8 mouse cellular contexts compared by ENCODE assay signal in genomic region chrX:48409611-48410387, GRCm38 (mm10). TPM values are rescaled to one million over a fixed set of nuclear protein-coding genes. Genes with fewer than 3 reads are reported as not detected.
DNase-seq lines count a peak whose midpoint lies in the region; ATAC-seq and TF ChIP-seq lines count a peak whose summit lies in the region.

No protein-coding gene starts in this region.

- no peaks in the 10 kb centered on the region for H3K36me3 ChIP-seq in ES-Bruce4 (ENCODE audit: control insufficient read depth, insufficient read depth, low read length, poor library complexity, severe bottlenecking)
- H3K36me3 ChIP-seq in forebrain, embryonic 15.5 days, result no peaks in the 10 kb centered on the region
- H3K36me3 ChIP-seq in liver, postnatal 0 days (replicated peaks; ENCODE audit: insufficient read depth, low read length), result no peaks in the 10 kb centered on the region
- H3K36me3 ChIP-seq in neural tube, embryonic 13.5 days, result peaks cover 8% of the 10 kb centered on the region; the same call in 1 of the 2 replicates

- peak overlapping the region; percentile 51 for H3K4me2 ChIP-seq in forebrain, embryonic 15.5 days (replicated peaks)
- peak overlapping the region; percentile 73 for H3K4me2 ChIP-seq in liver, postnatal 0 days (ENCODE audit: low read depth, low read length)
- peak overlapping the region; percentile 52 for H3K4me2 ChIP-seq in neural tube, embryonic 13.5 days

- H3K9ac ChIP-seq in ES-Bruce4 (ENCODE audit: low read depth, poor library complexity, severe bottlenecking), result 0 out of 2 replicates have a peak overlapping the region, but pooled peaks have one; percentile 30
- no peak overlapping the region for H3K9ac ChIP-seq in forebrain, embryonic 15.5 days (replicated peaks)
- H3K9ac ChIP-seq in liver, postnatal 0 days (replicated peaks), result 0 out of 2 replicates have a peak overlapping the region, but pooled peaks have one; percentile 44
- H3K9ac ChIP-seq in neural tube, embryonic 13.5 days, result no peak overlapping the region

- H3K9me3 ChIP-seq in ES-Bruce4 (replicated peaks; ENCODE audit: control insufficient read depth, insufficient read depth, low read length, poor library complexity, severe bottlenecking), result no peaks in the 10 kb centered on the region
- H3K9me3 ChIP-seq in forebrain, embryonic 15.5 days, result no peaks in the 10 kb centered on the region
- H3K9me3 ChIP-seq in liver, postnatal 0 days (ENCODE audit: low read length), result no peaks in the 10 kb centered on the region
- no peaks in the 10 kb centered on the region for H3K9me3 ChIP-seq in neural tube, embryonic 13.5 days

- TF ChIP-seq CTCF in ES-Bruce4 (IDR thresholded peaks at IDR 0.05; ENCODE audit: low read depth, low read length), result peak; percentile 56
- TF ChIP-seq CTCF in liver, postnatal 0 days (IDR thresholded peaks at IDR 0.05; ENCODE audit: low read depth), result peak; percentile 92

- DNase-seq in cerebellum, adult 11 months, result peak; percentile 83
- peak; percentile 69 for DNase-seq in heart, postnatal 25 days (ENCODE audit: low spot score)
- peak; percentile 80 for DNase-seq in layer of hippocampus, adult 11-12 months (ENCODE audit: low spot score)
- DNase-seq in liver, postnatal 0 days, result peak; percentile 90
- peak; percentile 22 for DNase-seq in telencephalon, adult 2 months (ENCODE audit: low read depth, low spot score)

- intact Hi-C loops in heart, postnatal 25 days (cut with DNase I), result loop anchor here (2.0 to 5.0 kb wide), 3 partner anchors 62 to 417 kb away; no protein-coding TSS in a partner anchor

- no peak for TF ChIP-seq POLR2A in ES-Bruce4 (IDR thresholded peaks at IDR 0.05; ENCODE audit: insufficient read depth, low read length)

- no peak for TF ChIP-seq EP300 in ES-Bruce4 (IDR thresholded peaks at IDR 0.05; ENCODE audit: insufficient read depth, low read depth, low read length)
- TF ChIP-seq EP300 in liver, postnatal 0 days (IDR thresholded peaks at IDR 0.05; ENCODE audit: low read depth), result no peak

- peak; percentile 89 for ATAC-seq in forebrain, embryonic 15.5 days (replicated peaks)
- ATAC-seq in liver, postnatal 0 days, result peak; percentile 94
- peak; percentile 93 for ATAC-seq in neural tube, embryonic 13.5 days (ENCODE audit: low read depth)

- H3K4me3 ChIP-seq in ES-Bruce4 (ENCODE audit: low read depth, low read length), result peak overlapping the region; percentile 74
- H3K4me3 ChIP-seq in forebrain, embryonic 15.5 days, result peak overlapping the region; percentile 50
- H3K4me3 ChIP-seq in liver, postnatal 0 days (ENCODE audit: low read depth, low read length), result peak overlapping the region; percentile 56
- peak overlapping the region; percentile 41 for H3K4me3 ChIP-seq in neural tube, embryonic 13.5 days

- no peak overlapping the region for H3K27ac ChIP-seq in ES-Bruce4 (ENCODE audit: insufficient read depth, low read length)
- H3K27ac ChIP-seq in forebrain, embryonic 15.5 days (replicated peaks), result no peak overlapping the region
- no peak overlapping the region for H3K27ac ChIP-seq in liver, postnatal 0 days (ENCODE audit: low read depth)
- no peak overlapping the region for H3K27ac ChIP-seq in neural tube, embryonic 13.5 days (replicated peaks)

- no peaks in the 10 kb centered on the region for H3K4me1 ChIP-seq in ES-Bruce4 (ENCODE audit: control insufficient read depth, insufficient read depth, low read length)
- 0 out of 2 replicates have a peak, but pooled peaks cover 4% of the 10 kb centered on the region for H3K4me1 ChIP-seq in forebrain, embryonic 15.5 days
- H3K4me1 ChIP-seq in liver, postnatal 0 days (ENCODE audit: insufficient read depth), result no peaks in the 10 kb centered on the region
- no peaks in the 10 kb centered on the region for H3K4me1 ChIP-seq in neural tube, embryonic 13.5 days (replicated peaks)

- H3K27me3 ChIP-seq in ES-Bruce4 (ENCODE audit: control insufficient read depth, insufficient read depth, low read length, poor library complexity, severe bottlenecking), result no peaks in the 10 kb centered on the region
- no peaks in the 10 kb centered on the region for H3K27me3 ChIP-seq in forebrain, embryonic 15.5 days
- H3K27me3 ChIP-seq in liver, postnatal 0 days (ENCODE audit: insufficient read depth, low read length), result no peaks in the 10 kb centered on the region
- H3K27me3 ChIP-seq in neural tube, embryonic 13.5 days, result no peaks in the 10 kb centered on the region

- whole genome bisulfite sequencing in forebrain, embryonic 15.5 days, result 15% methylated on average over 36 of the region's 36 CpGs
- WGBS in liver, postnatal 0 days (ENCODE audit: insufficient replicate concordance), result 16% methylated on average over 32 of the region's 36 CpGs
- 14% methylated on average over 36 of the region's 36 CpGs for WGBS in neural tube, embryonic 13.5 days

RNA-seq across cellular contexts. Expression of gene Elf4, which starts 53.1 kb away (rescaled TPM):
- polyA plus RNA-seq in ES-Bruce4 (2011; ENCODE audit: insufficient read depth, insufficient read length, low read depth, missing spikeins), result 5.6 and 6.1 TPM in 2 replicates
- 0.38 and 0.41 TPM in 2 replicates for polyA plus RNA-seq in forebrain, embryonic 15.5 days (2015; fragmentation: Nextera tagmentation; extraction: Ambion mirVana)
- 1 to 10 TPM; 6.0 to 6.4 TPM for total RNA-seq in heart, postnatal 25 days (2021)
- 1.3 and 1.5 TPM in 2 replicates for polyA plus RNA-seq in liver, postnatal 0 days (2015; fragmentation: Nextera tagmentation; extraction: Ambion mirVana)
- polyA plus RNA-seq in neural tube, embryonic 13.5 days (2015; fragmentation: Nextera tagmentation; extraction: Ambion mirVana), result 0.85 and 0.92 TPM in 2 replicates

Comparison
In these comparisons a context has a peak if more than half of its experiments do, and no peak if none do; other contexts are left out.
1. H3K9ac ChIP-seq: peak in ES-Bruce4 (single experiment) and liver, postnatal 0 days (single experiment); none in forebrain, embryonic 15.5 days (single experiment) and neural tube, embryonic 13.5 days (single experiment).
2. DNase-seq: peak in every context shown above with its lines; median percentile 90 in liver, postnatal 0 days; 83 in cerebellum, adult 11 months; 80 in layer of hippocampus, adult 11-12 months; 69 in heart, postnatal 25 days; 22 in telencephalon, adult 2 months.
3. Peak in every context shown above with its lines, with median percentiles within 50 percentile points of each other: H3K4me3 ChIP-seq, ATAC-seq and H3K4me2 ChIP-seq.